Mouse (Mus musculus): ENCODE results near the gene Zfp729a. TPM values are rescaled to one million over a fixed set of nuclear protein-coding genes. Genes with fewer than 3 reads are reported as not detected.

Zfp729a gene
- polyA plus RNA-seq, 1 experiment from 2014 or later = 2.6 TPM

Other genes starting within 250 kb of the Zfp729a start
- gene Zfp429, start 238.0 kb downstream of the Zfp729a start, polyA plus RNA-seq (2015; fragmentation: Nextera tagmentation; extraction: Ambion mirVana) = 3.8 and 4.2 TPM in 2 replicates
- 0.73 and 0.91 TPM in 2 replicates for gene Zfp459, start 216.4 kb downstream of the Zfp729a start, polyA plus RNA-seq (2015; fragmentation: Nextera tagmentation; extraction: Ambion mirVana)
- 5.6 and 6.5 TPM in 2 replicates for gene Zfp874a, start 186.2 kb downstream of the Zfp729a start, polyA plus RNA-seq (2015; fragmentation: Nextera tagmentation; extraction: Ambion mirVana)
- 2.5 TPM in 2 replicates for gene Zfp874b, start 153.5 kb downstream of the Zfp729a start, polyA plus RNA-seq (2015; fragmentation: Nextera tagmentation; extraction: Ambion mirVana)
- 12.8 and 14.2 TPM in 2 replicates for gene Zfp58, start 137.2 kb downstream of the Zfp729a start, polyA plus RNA-seq (2015; fragmentation: Nextera tagmentation; extraction: Ambion mirVana)
- not detected in 2 replicates for gene Gm26965, start 111.6 kb downstream of the Zfp729a start, polyA plus RNA-seq (2015; fragmentation: Nextera tagmentation; extraction: Ambion mirVana)
- gene Zfp87, start 111.6 kb downstream of the Zfp729a start, polyA plus RNA-seq (2015; fragmentation: Nextera tagmentation; extraction: Ambion mirVana) = 31.8 and 33.5 TPM in 2 replicates
- gene Zfp748, start 84.0 kb downstream of the Zfp729a start, polyA plus RNA-seq (2015; fragmentation: Nextera tagmentation; extraction: Ambion mirVana) = 14.0 and 15.5 TPM in 2 replicates
- 4.5 and 5.0 TPM in 2 replicates for gene Zfp729b, start 28.1 kb downstream of the Zfp729a start, polyA plus RNA-seq (2015; fragmentation: Nextera tagmentation; extraction: Ambion mirVana)
- gene Gm49345, start within 50 bp of the Zfp729a start, polyA plus RNA-seq (2015; fragmentation: Nextera tagmentation; extraction: Ambion mirVana) = not detected in 2 replicates
- 13.0 and 15.4 TPM in 2 replicates for gene Zfp738, start 49.3 kb upstream of the Zfp729a start, polyA plus RNA-seq (2015; fragmentation: Nextera tagmentation; extraction: Ambion mirVana)
- gene Zfp65, start 91.4 kb upstream of the Zfp729a start, polyA plus RNA-seq (2015; fragmentation: Nextera tagmentation; extraction: Ambion mirVana) = 8.5 and 9.5 TPM in 2 replicates
- 7.2 and 8.0 TPM in 2 replicates for gene Zfp85, start 117.4 kb upstream of the Zfp729a start, polyA plus RNA-seq (2015; fragmentation: Nextera tagmentation; extraction: Ambion mirVana)
- gene Zfp493, start 141.9 kb upstream of the Zfp729a start, polyA plus RNA-seq (2015; fragmentation: Nextera tagmentation; extraction: Ambion mirVana) = 2.4 and 2.8 TPM in 2 replicates
- gene Zfp273, start 175.9 kb upstream of the Zfp729a start, polyA plus RNA-seq (2015; fragmentation: Nextera tagmentation; extraction: Ambion mirVana) = 12.8 TPM in 2 replicates
- 6.5 and 8.7 TPM in 2 replicates for gene Gm10037, start 193.3 kb upstream of the Zfp729a start, polyA plus RNA-seq (2015; fragmentation: Nextera tagmentation; extraction: Ambion mirVana)
- not detected in 2 replicates for gene BC048507, start 225.5 kb upstream of the Zfp729a start, polyA plus RNA-seq (2015; fragmentation: Nextera tagmentation; extraction: Ambion mirVana)